Mouse (Mus musculus): Measurements from ENCODE around the gene Snx14. TPM values are rescaled to one million over a fixed set of nuclear protein-coding genes. Genes with fewer than 3 reads are reported as not detected.
"Not testable (repeated sequence)": the region's sequence is repeated elsewhere in the genome, so short reads cannot be mapped to it uniquely, and the experiment has no call there.

The Snx14 gene
- polyA plus RNA-seq (2015; fragmentation: Nextera tagmentation; extraction: Ambion mirVana) = 26.2 and 27.7 TPM in 2 replicates

GRCm38 (mm10) chr9:88438555-88439237 is at the start of gene Snx14:
TSS of gene Snx14 (minus strand) at chr9:88438958.
- peak within 1 kb of the TSS; percentile 65 for H3K9ac ChIP-seq (replicated peaks)
- under 1% methylated on average over 62 of the region's 62 CpGs for WGBS

GRCm38 (mm10) chr9:88484531-88484930 is 45.8 kb upstream of the Snx14 start:
- H3K36me3 ChIP-seq = no peaks in the 10 kb centered on the region
- no peak overlapping the region for H3K9ac ChIP-seq (replicated peaks)
- ATAC-seq (replicated peaks) = no peak
- 53% methylated on average over 6 of the region's 6 CpGs for WGBS
- H3K4me3 ChIP-seq = no peak overlapping the region
- H3K4me1 ChIP-seq = peaks cover 15% of the 10 kb centered on the region
- no peaks in the 10 kb centered on the region for H3K27me3 ChIP-seq
- no peak overlapping the region for H3K4me2 ChIP-seq (replicated peaks)
- no peak overlapping the region for H3K27ac ChIP-seq (replicated peaks)
- no peaks in the 10 kb centered on the region for H3K9me3 ChIP-seq

More at GRCm38 (mm10) chr9:88438555-88439237, at the start of gene Snx14:
- Histone ChIP-seq H3K9me3 (no peaks in the 10 kb centered on the region), H3K4me2 (replicated peaks) (peak within 1 kb of the TSS; percentile 67), H3K27ac (replicated peaks) (peak within 1 kb of the TSS; percentile 88), H3K4me1 (peaks cover 12% of the 10 kb centered on the region; the same call in 1 of the 2 replicates), H3K36me3 (no peaks in the 10 kb centered on the region), H3K27me3 (no peaks in the 10 kb centered on the region), H3K4me3 (peak within 1 kb of the TSS; percentile 63)
- peak; percentile 98 for ATAC-seq (replicated peaks)

DNA sequence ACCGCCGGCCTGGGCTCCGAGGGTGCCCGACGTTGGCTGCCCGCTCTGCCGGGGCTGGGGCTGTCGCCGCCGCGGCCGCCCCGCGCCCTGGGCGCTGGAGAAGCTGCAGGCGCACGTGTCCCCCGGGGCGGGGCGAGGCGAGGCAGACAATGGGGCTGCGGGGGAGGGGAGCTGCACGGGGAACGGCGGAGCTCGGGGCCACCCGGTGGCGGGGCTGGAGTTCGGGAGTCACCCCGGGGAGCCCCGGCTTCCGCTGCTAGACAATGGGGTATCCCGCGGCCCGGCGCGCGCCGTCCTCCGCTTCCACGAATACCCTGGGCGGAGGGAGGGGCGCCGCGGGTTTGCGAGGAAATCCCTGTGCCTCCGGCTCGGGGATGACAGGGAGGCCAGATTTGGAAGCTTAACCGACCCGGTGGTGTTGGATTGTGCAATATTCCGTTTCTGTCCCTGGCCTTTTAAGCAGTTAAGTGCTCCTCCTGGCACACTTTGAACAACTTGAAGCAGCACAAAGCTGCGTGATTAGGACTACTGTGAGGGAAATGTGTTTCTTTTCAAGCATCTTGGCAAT is 44.2 kb upstream of the Snx14 start:
- Histone ChIP-seq H3K9me3 (no peaks in the 10 kb centered on the region), H3K27me3 (no peaks in the 10 kb centered on the region), H3K4me1 (peaks cover 26% of the 10 kb centered on the region), H3K9ac (replicated peaks) (peak overlapping the region; percentile 82), H3K4me2 (replicated peaks) (peak overlapping the region; percentile 57), H3K36me3 (no peaks in the 10 kb centered on the region; the same call in 1 of the 2 replicates), H3K4me3 (peak overlapping the region; percentile 83), H3K27ac (replicated peaks) (peak overlapping the region; percentile 100)
- under 1% methylated on average over 50 of the region's 52 CpGs for WGBS
- ATAC-seq (replicated peaks) = no peak

- H3K4me1 ChIP-seq = peaks cover 32% of the 10 kb centered on the region
- not testable (repeated sequence) for H3K9me3 ChIP-seq, H3K27me3 ChIP-seq, H3K36me3 ChIP-seq
- H3K9ac ChIP-seq (replicated peaks) = peak within 1 kb of the TSS; percentile 82
- peak within 1 kb of the TSS; percentile 100 for H3K27ac ChIP-seq (replicated peaks)
- peak; percentile 95 for ATAC-seq (replicated peaks)
- peak within 1 kb of the TSS; percentile 58 for H3K4me2 ChIP-seq (replicated peaks)
- H3K4me3 ChIP-seq = peak within 1 kb of the TSS; percentile 83
- under 1% methylated on average over 57 of the region's 68 CpGs for WGBS
Measured at GRCm38 (mm10) chr9:88482230-88482828, 43.6 kb upstream of the Snx14 start, which contains the start of gene Syncrip. TSS of gene Syncrip (minus strand) at chr9:88482574.

DNA sequence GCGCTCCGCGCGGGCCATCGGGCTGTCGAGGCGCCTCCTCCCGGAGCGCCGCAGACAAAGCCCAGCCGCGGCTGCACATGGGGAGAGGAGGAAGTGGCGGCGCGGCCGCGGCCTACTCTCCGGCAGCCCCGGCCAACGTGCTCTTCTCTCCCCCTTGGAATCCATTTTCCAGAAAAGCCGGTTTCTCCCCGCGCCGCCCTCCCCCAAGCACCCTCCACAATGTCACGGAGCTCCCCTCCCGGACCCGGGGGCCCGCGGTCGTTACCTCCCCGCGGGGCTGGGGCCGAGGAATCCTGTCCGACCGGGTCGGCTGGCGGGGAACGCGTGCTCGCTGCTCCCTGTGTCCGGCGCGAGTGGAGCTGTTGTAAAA is 43.0 kb upstream of the Snx14 start:
- H3K27ac ChIP-seq (replicated peaks) = peak overlapping the region; percentile 100
- peaks cover 33% of the 10 kb centered on the region for H3K4me1 ChIP-seq
- WGBS = 0% methylated on average over 37 of the region's 43 CpGs
- peak; percentile 27; the same call in 1 of the 2 replicates for ATAC-seq (replicated peaks)
- H3K36me3 ChIP-seq = peaks cover 6% of the 10 kb centered on the region
- no peaks in the 10 kb centered on the region for H3K9me3 ChIP-seq
- peak overlapping the region; percentile 82 for H3K9ac ChIP-seq (replicated peaks)
- no peaks in the 10 kb centered on the region for H3K27me3 ChIP-seq
- H3K4me3 ChIP-seq = peak overlapping the region; percentile 83
- peak overlapping the region; percentile 58 for H3K4me2 ChIP-seq (replicated peaks)

DNA sequence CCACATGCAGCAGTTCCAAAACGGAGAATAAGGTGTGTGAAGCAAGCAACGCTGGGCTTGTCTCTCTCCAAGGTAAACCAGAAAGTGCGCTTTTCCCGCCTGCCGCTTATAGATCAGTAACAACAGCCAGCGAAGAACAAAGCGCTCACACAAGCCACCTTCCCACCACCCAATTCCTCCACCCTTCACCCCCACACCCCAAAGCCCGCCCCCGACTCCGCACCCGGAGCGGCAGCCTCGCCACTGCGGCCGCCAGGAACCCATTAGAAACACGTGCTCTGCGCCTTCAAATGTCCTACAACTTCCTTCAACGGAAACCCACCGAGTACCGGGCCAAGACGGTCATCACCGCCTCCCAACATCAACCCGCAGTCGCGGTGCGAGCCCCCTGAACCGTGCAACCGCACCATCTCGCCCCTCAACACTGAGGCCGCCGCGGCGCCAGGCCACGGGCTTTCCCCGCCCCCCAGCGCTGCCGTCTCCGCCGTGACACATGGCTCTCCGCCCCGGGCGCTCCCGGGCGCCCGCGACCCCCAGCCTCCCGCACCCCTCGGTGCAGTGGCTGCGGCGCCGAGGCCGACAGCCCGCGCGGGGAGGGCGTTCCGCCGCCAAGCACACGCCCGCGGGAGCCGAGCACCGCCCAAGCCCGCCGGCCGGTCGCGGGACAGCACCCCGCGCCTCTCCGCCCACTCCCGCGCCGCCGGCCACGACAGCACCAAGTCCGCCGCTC is 42.5 kb upstream of the Snx14 start:
- ATAC-seq (replicated peaks) = no peak
- no peaks in the 10 kb centered on the region for H3K9me3 ChIP-seq
- peak overlapping the region; percentile 82 for H3K9ac ChIP-seq (replicated peaks)
- peaks cover 33% of the 10 kb centered on the region for H3K4me1 ChIP-seq
- under 1% methylated on average over 69 of the region's 78 CpGs for WGBS
- peak overlapping the region; percentile 100 for H3K27ac ChIP-seq (replicated peaks)
- H3K36me3 ChIP-seq = peaks cover 9% of the 10 kb centered on the region
- peak overlapping the region; percentile 58 for H3K4me2 ChIP-seq (replicated peaks)
- peak overlapping the region; percentile 83 for H3K4me3 ChIP-seq
- H3K27me3 ChIP-seq = no peaks in the 10 kb centered on the region

GRCm38 (mm10) chr9:88480120-88480519 is 41.4 kb upstream of the Snx14 start:
- H3K4me3 ChIP-seq = peak overlapping the region; percentile 83
- no peaks in the 10 kb centered on the region for H3K9me3 ChIP-seq
- no peak overlapping the region for H3K27ac ChIP-seq (replicated peaks)
- peaks cover 19% of the 10 kb centered on the region for H3K36me3 ChIP-seq
- peak overlapping the region; percentile 82 for H3K9ac ChIP-seq (replicated peaks)
- no peak for ATAC-seq (replicated peaks)
- peak overlapping the region; percentile 58 for H3K4me2 ChIP-seq (replicated peaks)
- peaks cover 33% of the 10 kb centered on the region for H3K4me1 ChIP-seq
- WGBS = 2% methylated on average over 1 of the region's 1 CpGs
- H3K27me3 ChIP-seq = no peaks in the 10 kb centered on the region

GRCm38 (mm10) chr9:88476138-88476537 is 37.4 kb upstream of the Snx14 start:
- H3K9me3 ChIP-seq = no peaks in the 10 kb centered on the region
- peaks cover 26% of the 10 kb centered on the region for H3K4me1 ChIP-seq
- no peak for ATAC-seq (replicated peaks)
- H3K9ac ChIP-seq (replicated peaks) = no peak overlapping the region
- 21% methylated on average over 1 of the region's 1 CpGs for WGBS
- H3K4me2 ChIP-seq (replicated peaks) = no peak overlapping the region
- no peak overlapping the region for H3K27ac ChIP-seq (replicated peaks)
- H3K36me3 ChIP-seq = peaks cover 44% of the 10 kb centered on the region
- no peaks in the 10 kb centered on the region for H3K27me3 ChIP-seq
- H3K4me3 ChIP-seq = no peak overlapping the region

GRCm38 (mm10) chr9:88461017-88461416 is 22.3 kb upstream of the Snx14 start:
- not testable (repeated sequence) for H3K27ac ChIP-seq (replicated peaks); H3K9me3 ChIP-seq; ATAC-seq (replicated peaks); H3K4me2 ChIP-seq (replicated peaks); H3K27me3 ChIP-seq; H3K4me1 ChIP-seq; H3K4me3 ChIP-seq; H3K9ac ChIP-seq (replicated peaks)
- 95% methylated on average over 3 of the region's 4 CpGs for WGBS
- peaks cover 57% of the 10 kb centered on the region for H3K36me3 ChIP-seq

- Histone ChIP-seq H3K27me3 (no peaks in the 10 kb centered on the region), H3K4me1 (peaks cover 12% of the 10 kb centered on the region; the same call in 1 of the 2 replicates), H3K4me2 (replicated peaks) (no peak overlapping the region; the same call in 1 of the 2 replicates), H3K9ac (replicated peaks) (no peak overlapping the region; the same call in 1 of the 2 replicates), H3K36me3 (peaks cover 5% of the 10 kb centered on the region), H3K27ac (replicated peaks) (no peak overlapping the region), H3K9me3 (no peaks in the 10 kb centered on the region), H3K4me3 (no peak overlapping the region)
- WGBS = 26% methylated on average over 5 of the region's 5 CpGs
- no peak for ATAC-seq (replicated peaks)
Measured at GRCm38 (mm10) chr9:88439991-88440390, 1.2 kb upstream of the Snx14 start.

DNA sequence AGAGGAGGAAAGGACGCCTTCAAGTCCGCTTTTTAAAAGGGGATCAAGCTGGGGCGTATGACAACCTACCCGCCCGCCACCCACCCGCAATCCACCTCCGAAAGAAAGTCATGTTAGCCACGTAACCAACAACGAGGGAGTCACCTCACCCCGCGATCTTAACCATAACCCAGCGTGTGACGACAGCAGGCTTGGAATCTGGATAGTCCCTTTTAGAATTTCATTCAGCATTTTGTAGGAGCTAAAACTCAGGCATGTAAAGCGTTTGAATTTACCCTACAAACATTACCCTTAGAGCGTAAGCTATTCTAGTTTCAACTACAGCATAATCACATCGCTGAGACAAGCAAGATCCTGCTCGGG is 461 bp upstream of the Snx14 start:
- peak overlapping the region; percentile 67 for H3K4me2 ChIP-seq (replicated peaks)
- peak overlapping the region; percentile 63 for H3K4me3 ChIP-seq
- no peaks in the 10 kb centered on the region for H3K36me3 ChIP-seq
- no peaks in the 10 kb centered on the region for H3K9me3 ChIP-seq
- WGBS = under 1% methylated on average over 17 of the region's 17 CpGs
- peaks cover 12% of the 10 kb centered on the region; the same call in 1 of the 2 replicates for H3K4me1 ChIP-seq
- H3K9ac ChIP-seq (replicated peaks) = peak overlapping the region; percentile 65
- no peak for ATAC-seq (replicated peaks)
- peak overlapping the region; percentile 88 for H3K27ac ChIP-seq (replicated peaks)
- H3K27me3 ChIP-seq = no peaks in the 10 kb centered on the region

DNA sequence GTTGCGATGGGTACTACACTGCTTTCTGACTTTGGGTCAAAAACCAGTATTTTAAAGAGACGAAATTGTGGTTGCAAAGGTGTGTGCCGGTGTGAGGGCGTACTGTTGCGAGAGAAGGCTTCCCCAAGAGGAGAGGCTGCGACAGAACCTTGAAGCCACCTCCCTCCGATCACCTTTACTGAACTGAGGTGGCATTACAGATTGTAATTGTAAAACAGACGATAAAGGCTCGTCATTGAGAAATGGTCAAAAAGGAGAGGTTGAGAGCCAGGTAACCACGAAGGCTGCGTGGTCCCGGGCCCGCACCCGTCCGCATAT is 562 bp downstream of the Snx14 start:
- peak overlapping the region; percentile 65 for H3K9ac ChIP-seq (replicated peaks)
- H3K4me3 ChIP-seq = peak overlapping the region; percentile 63
- no peaks in the 10 kb centered on the region for H3K36me3 ChIP-seq
- H3K4me2 ChIP-seq (replicated peaks) = peak overlapping the region; percentile 67
- peak; percentile 1 for ATAC-seq (replicated peaks)
- H3K4me1 ChIP-seq = peaks cover 12% of the 10 kb centered on the region; the same call in 1 of the 2 replicates
- no peaks in the 10 kb centered on the region for H3K27me3 ChIP-seq
- H3K9me3 ChIP-seq = no peaks in the 10 kb centered on the region
- WGBS = under 1% methylated on average over 15 of the region's 15 CpGs
- peak overlapping the region; percentile 88 for H3K27ac ChIP-seq (replicated peaks)

Data from forebrain, embryonic 15.5 days (tissue).